8 mouse cellular contexts compared by ENCODE assay signal in genomic region chr11:11131414-11132077, GRCm38 (mm10). TPM values are rescaled to one million over a fixed set of nuclear protein-coding genes. Genes with fewer than 3 reads are reported as not detected.
DNase-seq lines count a peak whose midpoint lies in the region.

No protein-coding gene starts in this region.

- DNase-seq in kidney, adult 11 months, result peak; percentile 2
- no peak for DNase-seq in kidney, adult 18-20 months
- DNase-seq in brain, adult 2 months (ENCODE audit: low read depth, low spot score), result peak; percentile 72
- DNase-seq in heart, postnatal 4 days, result peak; percentile 59
- DNase-seq in layer of hippocampus, adult 8-10 months (ENCODE audit: low spot score in 2 of 2), result peak; percentile 24 to 61
- peak; percentile 44 for DNase-seq in mesoderm, embryonic 11.5 days (ENCODE audit: low read depth, low spot score)
- DNase-seq in thymus, postnatal 25 days, result no peak
- DNase-seq in c-Kit-positive CD71-positive TER-119-positive erythroid progenitor cells, embryonic 14.5 days (ENCODE audit: low spot score), result no peak

RNA-seq across cellular contexts. Expression of gene Vwc2, which starts 17.5 kb away (rescaled TPM):
- under 1 TPM; 0.23 to 0.26 TPM for total RNA-seq in heart, postnatal 4 days (2021)
- total RNA-seq in layer of hippocampus, adult 8-10 months (2022), result 1 to 10 TPM; 4.2 to 6.8 (median 6.0) TPM

Comparison
In these comparisons a context has a peak if more than half of its experiments do, and no peak if none do; other contexts are left out.
1. DNase-seq: peak in kidney, adult 11 months (single experiment), brain, adult 2 months (single experiment), heart, postnatal 4 days (single experiment), layer of hippocampus, adult 8-10 months (2 of 2) and mesoderm, embryonic 11.5 days (single experiment); none in kidney, adult 18-20 months (single experiment), thymus, postnatal 25 days (single experiment) and c-Kit-positive CD71-positive TER-119-positive erythroid progenitor cells, embryonic 14.5 days (single experiment).
2. RNA of gene Vwc2, which starts 17.5 kb away (total RNA-seq): 4.2 to 6.8 TPM in layer of hippocampus, adult 8-10 months; 0.23 to 0.26 TPM in heart, postnatal 4 days; every median in the first group is over 4 times any median in the second.